Mouse (Mus musculus): ENCODE measurements around the gene Mns1. TPM values are rescaled to one million over a fixed set of nuclear protein-coding genes. Genes with fewer than 3 reads are reported as not detected.

The Mns1 gene
- polyA plus RNA-seq, 1 experiment from 2014 or later = 15.1 TPM

DNA sequence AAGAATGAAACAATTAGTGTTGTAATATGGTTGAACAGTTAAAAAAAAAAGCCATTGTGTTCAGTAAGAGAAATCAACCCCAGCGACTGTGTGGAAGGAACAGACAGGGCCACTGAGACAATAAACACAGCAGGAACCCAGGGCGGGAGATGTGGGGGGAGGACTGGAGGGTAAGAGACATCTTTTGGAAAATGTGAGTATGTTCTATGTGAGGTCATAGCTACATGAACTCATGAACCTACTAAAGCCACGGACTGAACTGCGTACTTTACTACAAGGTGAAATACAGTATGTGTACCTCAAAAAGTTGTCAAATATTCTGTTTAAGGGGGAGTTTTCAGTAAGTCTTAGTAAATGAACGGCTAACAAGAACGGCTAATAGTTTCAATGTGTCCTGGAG is 39.5 kb downstream of the Mns1 start:
- Histone ChIP-seq H3K9me3 (replicated peaks; ENCODE audit: control insufficient read depth, low read length) (no peaks in the 10 kb centered on the region), H3K36me3 (ENCODE audit: control insufficient read depth, insufficient read depth, low read length) (peaks cover 72% of the 10 kb centered on the region), H3K27me3 (replicated peaks; ENCODE audit: control insufficient read depth, insufficient read depth, low read length) (no peaks in the 10 kb centered on the region), H3K4me2 (ENCODE audit: low read length) (no peak overlapping the region), H3K9ac (ENCODE audit: low read length) (no peak overlapping the region), H3K4me1 (ENCODE audit: control insufficient read depth, insufficient read depth, low read length) (no peaks in the 10 kb centered on the region), H3K27ac (ENCODE audit: low read depth, low read length) (no peak overlapping the region), H3K4me3 (ENCODE audit: low read depth, low read length) (no peak overlapping the region)
- WGBS = 80% methylated on average over 6 of the region's 6 CpGs
- ATAC-seq (no peak), DNase-seq (ENCODE audit: low spot score) (no peak)

DNA sequence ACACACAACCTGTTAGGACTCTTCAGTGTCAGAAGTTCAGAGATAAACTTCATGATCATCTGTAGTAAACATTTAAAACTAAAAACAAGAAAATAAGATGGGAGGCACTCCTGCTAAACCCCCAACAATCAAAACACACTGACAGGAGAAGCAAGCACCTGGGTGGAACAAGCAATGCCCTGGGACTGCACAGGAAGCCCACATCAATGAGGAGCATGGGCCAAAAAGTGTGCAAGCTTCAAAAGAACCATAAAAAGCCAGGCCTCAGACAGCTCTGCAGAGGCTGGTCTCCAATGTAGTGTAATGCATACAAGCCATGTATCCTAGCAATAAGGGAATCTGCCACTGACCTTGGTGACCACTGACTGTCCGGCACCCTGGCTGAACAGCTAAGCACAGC is 41.5 kb downstream of the Mns1 start:
- H3K9ac ChIP-seq (ENCODE audit: low read length) = no peak overlapping the region
- H3K36me3 ChIP-seq (ENCODE audit: control insufficient read depth, insufficient read depth, low read length) = peaks cover 63% of the 10 kb centered on the region
- H3K27me3 ChIP-seq (replicated peaks; ENCODE audit: control insufficient read depth, insufficient read depth, low read length) = no peaks in the 10 kb centered on the region
- H3K4me1 ChIP-seq (ENCODE audit: control insufficient read depth, insufficient read depth, low read length) = no peaks in the 10 kb centered on the region
- ATAC-seq = no peak
- no peak for DNase-seq (ENCODE audit: low spot score)
- 93% methylated on average over 1 of the region's 1 CpGs for WGBS
- no peak overlapping the region for H3K4me2 ChIP-seq (ENCODE audit: low read length)
- no peaks in the 10 kb centered on the region for H3K9me3 ChIP-seq (replicated peaks; ENCODE audit: control insufficient read depth, low read length)
- no peak overlapping the region for H3K27ac ChIP-seq (ENCODE audit: low read depth, low read length)
- H3K4me3 ChIP-seq (ENCODE audit: low read depth, low read length) = no peak overlapping the region

DNA sequence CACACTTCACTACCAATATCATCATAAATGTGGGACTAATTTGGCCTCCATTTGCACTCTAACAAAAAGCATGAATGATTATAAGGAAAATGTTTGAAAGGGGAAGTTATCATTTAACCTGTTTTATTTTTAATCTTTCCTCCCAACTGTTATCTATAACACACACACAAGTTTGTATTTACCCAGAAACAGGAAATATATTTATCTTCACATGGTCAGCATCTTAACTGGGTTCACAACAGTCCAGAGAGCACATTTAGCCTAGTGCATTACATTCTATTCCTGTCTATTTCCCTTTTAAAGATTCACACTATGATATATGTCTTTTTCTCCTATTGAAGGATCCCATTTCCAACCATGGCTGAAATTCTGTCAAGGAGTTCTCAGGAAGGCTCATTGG is 50.7 kb downstream of the Mns1 start:
- Histone ChIP-seq H3K27ac (ENCODE audit: low read depth, low read length) (no peak overlapping the region), H3K36me3 (ENCODE audit: control insufficient read depth, insufficient read depth, low read length) (peaks cover 27% of the 10 kb centered on the region), H3K4me2 (ENCODE audit: low read length) (no peak overlapping the region), H3K9ac (ENCODE audit: low read length) (no peak overlapping the region), H3K4me1 (ENCODE audit: control insufficient read depth, insufficient read depth, low read length) (0 out of 2 replicates have a peak, but pooled peaks cover 3% of the 10 kb centered on the region), H3K27me3 (replicated peaks; ENCODE audit: control insufficient read depth, insufficient read depth, low read length) (no peaks in the 10 kb centered on the region), H3K4me3 (ENCODE audit: low read depth, low read length) (no peak overlapping the region), H3K9me3 (replicated peaks; ENCODE audit: control insufficient read depth, low read length) (no peaks in the 10 kb centered on the region)
- ATAC-seq (no peak), DNase-seq (ENCODE audit: low spot score) (no peak)

DNA sequence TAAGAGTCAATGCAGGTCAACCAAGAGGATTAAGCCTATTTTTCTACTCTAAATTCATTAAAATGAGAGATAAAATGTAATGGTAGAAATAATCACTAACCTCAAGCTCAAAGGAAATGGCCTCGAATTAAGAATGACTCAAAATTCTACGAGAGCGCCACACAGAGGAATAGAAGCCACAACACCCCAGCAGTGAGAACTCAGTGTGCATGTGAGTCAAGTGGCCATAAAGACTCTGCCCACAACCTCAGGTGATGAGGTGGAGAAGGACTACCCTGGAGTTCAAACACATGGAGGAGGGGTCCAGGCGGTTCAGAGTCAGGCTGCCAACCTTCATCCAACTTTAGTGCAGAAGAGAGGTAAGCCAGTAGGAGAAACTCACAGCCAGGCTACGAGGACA is 51.3 kb downstream of the Mns1 start:
- Histone ChIP-seq H3K4me1 (ENCODE audit: control insufficient read depth, insufficient read depth, low read length) (0 out of 2 replicates have a peak, but pooled peaks cover 3% of the 10 kb centered on the region), H3K27ac (ENCODE audit: low read depth, low read length) (no peak overlapping the region), H3K9ac (ENCODE audit: low read length) (no peak overlapping the region), H3K4me3 (ENCODE audit: low read depth, low read length) (no peak overlapping the region), H3K4me2 (ENCODE audit: low read length) (no peak overlapping the region), H3K36me3 (ENCODE audit: control insufficient read depth, insufficient read depth, low read length) (peaks cover 25% of the 10 kb centered on the region), H3K27me3 (replicated peaks; ENCODE audit: control insufficient read depth, insufficient read depth, low read length) (no peaks in the 10 kb centered on the region), H3K9me3 (replicated peaks; ENCODE audit: control insufficient read depth, low read length) (no peaks in the 10 kb centered on the region)
- ATAC-seq = no peak
- DNase-seq (ENCODE audit: low spot score) = no peak
- WGBS = 89% methylated on average over 5 of the region's 5 CpGs

DNA sequence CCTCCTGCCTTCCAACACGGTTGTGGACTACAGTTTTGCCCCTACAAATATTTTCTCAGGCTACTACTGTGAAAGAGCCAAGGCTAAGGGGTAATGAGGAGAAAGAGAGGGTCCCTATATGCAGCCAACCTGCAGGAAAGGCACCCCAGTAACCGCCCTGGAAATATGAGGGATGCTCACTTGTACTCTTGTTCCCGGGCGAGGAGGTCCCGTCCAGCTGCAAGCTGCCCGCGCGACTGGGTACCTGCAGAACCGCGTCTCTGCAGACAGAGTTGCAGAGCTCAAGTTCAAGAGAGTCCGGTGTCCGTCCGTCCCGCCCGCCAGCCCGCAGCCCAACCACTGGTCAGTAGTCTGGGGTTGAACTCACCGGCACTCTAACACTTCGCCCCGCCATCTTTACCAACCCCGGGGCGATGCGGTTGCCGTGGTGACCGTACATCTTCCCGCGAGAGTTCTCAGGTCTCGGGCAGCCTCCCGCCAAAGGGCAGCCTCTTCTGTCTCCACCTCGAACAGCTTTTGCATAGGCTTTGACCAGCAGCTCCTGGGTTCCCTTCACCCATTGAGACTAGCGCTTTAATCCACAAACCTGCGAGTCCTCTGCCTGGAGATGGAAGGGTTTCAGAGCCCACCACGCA is 53.9 kb downstream of the Mns1 start:
- Histone ChIP-seq H3K9ac (ENCODE audit: low read length) (peak overlapping the region; percentile 74), H3K27ac (ENCODE audit: low read depth, low read length) (peak overlapping the region; percentile 79), H3K4me1 (ENCODE audit: control insufficient read depth, insufficient read depth, low read length) (0 out of 2 replicates have a peak, but pooled peaks cover 3% of the 10 kb centered on the region), H3K36me3 (ENCODE audit: control insufficient read depth, insufficient read depth, low read length) (peaks cover 8% of the 10 kb centered on the region), H3K27me3 (replicated peaks; ENCODE audit: control insufficient read depth, insufficient read depth, low read length) (no peaks in the 10 kb centered on the region), H3K4me2 (ENCODE audit: low read length) (peak overlapping the region; percentile 63), H3K9me3 (replicated peaks; ENCODE audit: control insufficient read depth, low read length) (no peaks in the 10 kb centered on the region), H3K4me3 (ENCODE audit: low read depth, low read length) (peak overlapping the region; percentile 70)
- DNase-seq (ENCODE audit: low spot score) = peak; percentile 93
- ATAC-seq = peak; percentile 98
- WGBS = under 1% methylated on average over 32 of the region's 32 CpGs

DNA sequence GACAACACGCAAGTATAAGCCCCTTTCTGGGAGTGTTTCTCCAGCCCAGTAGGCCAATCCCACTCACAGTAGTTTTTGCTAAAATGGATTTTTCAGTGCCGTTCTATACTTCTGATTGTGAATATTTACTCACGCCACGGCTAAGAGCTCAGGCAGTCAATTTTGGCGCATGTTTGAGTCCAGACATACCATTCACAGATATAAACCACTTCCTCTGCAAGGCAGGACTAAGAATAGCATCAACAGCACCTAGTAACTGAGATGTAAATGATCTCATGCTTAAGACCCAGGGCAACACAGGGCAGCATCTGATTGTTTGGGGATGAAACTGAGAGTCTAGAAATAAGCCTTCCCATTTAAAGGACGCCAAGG is 54.4 kb downstream of the Mns1 start, which contains the start of gene Tex9:
Gene Tex9 (minus strand): TSS at position 19 of the 372 bp plus-strand sequence.
- DNase-seq (ENCODE audit: low spot score) (peak; percentile 13), ATAC-seq (peak; percentile 43; the same call in 1 of the 2 replicates)
- no peaks in the 10 kb centered on the region for H3K27me3 ChIP-seq (replicated peaks; ENCODE audit: control insufficient read depth, insufficient read depth, low read length)
- no peaks in the 10 kb centered on the region for H3K9me3 ChIP-seq (replicated peaks; ENCODE audit: control insufficient read depth, low read length)
- H3K36me3 ChIP-seq (ENCODE audit: control insufficient read depth, insufficient read depth, low read length) = peaks cover 4% of the 10 kb centered on the region; the same call in 1 of the 2 replicates
- peak within 1 kb of the TSS; percentile 79 for H3K27ac ChIP-seq (ENCODE audit: low read depth, low read length)
- peak within 1 kb of the TSS; percentile 74 for H3K9ac ChIP-seq (ENCODE audit: low read length)
- H3K4me1 ChIP-seq (ENCODE audit: control insufficient read depth, insufficient read depth, low read length) = 0 out of 2 replicates have a peak, but pooled peaks cover 3% of the 10 kb centered on the region
- H3K4me3 ChIP-seq (ENCODE audit: low read depth, low read length) = peak within 1 kb of the TSS; percentile 70
- H3K4me2 ChIP-seq (ENCODE audit: low read length) = peak within 1 kb of the TSS; percentile 63
- WGBS = 11% methylated on average over 6 of the region's 6 CpGs

DNA sequence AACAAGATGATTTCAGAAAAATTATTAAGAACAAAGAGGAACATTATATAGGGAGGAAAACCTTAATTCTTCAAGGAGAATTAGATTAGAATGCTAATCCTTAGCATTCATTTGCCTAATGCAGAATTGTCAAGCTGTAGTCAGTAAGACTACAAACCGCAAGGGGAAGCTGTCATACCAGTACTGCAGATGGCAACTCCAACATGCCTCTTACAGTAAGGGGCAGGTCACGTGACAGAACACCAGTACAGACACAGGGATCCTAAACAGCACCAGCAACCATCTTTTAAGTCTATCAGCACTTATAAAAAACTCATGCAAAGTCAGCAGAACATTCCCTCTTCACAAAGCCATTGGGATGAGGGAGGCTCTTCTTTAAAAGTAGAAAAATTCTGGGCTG is 55.7 kb downstream of the Mns1 start:
- Histone ChIP-seq H3K9me3 (replicated peaks; ENCODE audit: control insufficient read depth, low read length) (no peaks in the 10 kb centered on the region), H3K27me3 (replicated peaks; ENCODE audit: control insufficient read depth, insufficient read depth, low read length) (no peaks in the 10 kb centered on the region), H3K4me3 (ENCODE audit: low read depth, low read length) (no peak overlapping the region), H3K4me2 (ENCODE audit: low read length) (no peak overlapping the region), H3K36me3 (ENCODE audit: control insufficient read depth, insufficient read depth, low read length) (no peaks in the 10 kb centered on the region), H3K9ac (ENCODE audit: low read length) (no peak overlapping the region), H3K4me1 (ENCODE audit: control insufficient read depth, insufficient read depth, low read length) (0 out of 2 replicates have a peak, but pooled peaks cover 3% of the 10 kb centered on the region), H3K27ac (ENCODE audit: low read depth, low read length) (no peak overlapping the region)
- ATAC-seq (no peak), DNase-seq (ENCODE audit: low spot score) (no peak)
- 85% methylated on average over 2 of the region's 2 CpGs for WGBS

DNA sequence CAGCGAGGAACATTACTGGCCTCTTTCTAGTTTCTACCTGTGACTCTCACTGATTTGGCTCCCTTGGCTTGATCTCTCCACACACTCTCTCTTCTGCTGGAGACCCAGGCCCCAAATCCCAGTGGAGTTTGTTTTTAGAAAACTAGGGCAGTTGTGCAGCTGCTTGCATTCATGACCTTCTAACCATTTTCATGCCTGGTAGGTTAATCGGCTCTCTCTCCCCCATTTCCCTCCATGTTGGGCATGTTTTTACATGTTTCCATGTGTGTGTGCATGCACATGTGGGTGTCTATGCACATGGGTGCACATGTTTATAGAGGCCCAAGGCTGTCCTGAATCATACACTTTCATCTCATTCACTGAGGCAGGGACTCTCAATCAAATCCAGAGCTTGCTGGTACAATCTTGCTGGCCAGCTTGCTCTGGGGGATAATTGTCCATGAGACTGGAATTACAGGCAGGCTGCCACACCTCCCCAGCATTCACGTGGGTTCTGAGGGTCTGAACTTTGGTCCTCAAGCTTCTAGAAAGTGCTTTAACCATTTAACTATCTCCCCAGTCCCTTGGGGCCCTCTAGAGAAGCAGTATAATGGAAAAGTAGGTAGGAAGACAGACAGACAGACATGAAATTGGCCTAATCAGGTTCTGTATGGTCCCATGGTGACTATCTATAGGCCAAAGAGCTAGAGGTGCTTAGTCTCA is 56.3 kb downstream of the Mns1 start:
- H3K4me1 ChIP-seq (ENCODE audit: control insufficient read depth, insufficient read depth, low read length) = 0 out of 2 replicates have a peak, but pooled peaks cover 3% of the 10 kb centered on the region
- H3K4me2 ChIP-seq (ENCODE audit: low read length) = no peak overlapping the region
- ATAC-seq (no peak), DNase-seq (ENCODE audit: low spot score) (no peak)
- no peaks in the 10 kb centered on the region for H3K27me3 ChIP-seq (replicated peaks; ENCODE audit: control insufficient read depth, insufficient read depth, low read length)
- H3K27ac ChIP-seq (ENCODE audit: low read depth, low read length) = no peak overlapping the region
- no peaks in the 10 kb centered on the region for H3K36me3 ChIP-seq (ENCODE audit: control insufficient read depth, insufficient read depth, low read length)
- H3K9me3 ChIP-seq (replicated peaks; ENCODE audit: control insufficient read depth, low read length) = no peaks in the 10 kb centered on the region
- H3K9ac ChIP-seq (ENCODE audit: low read length) = no peak overlapping the region
- 90% methylated on average over 3 of the region's 3 CpGs for WGBS
- H3K4me3 ChIP-seq (ENCODE audit: low read depth, low read length) = no peak overlapping the region

DNA sequence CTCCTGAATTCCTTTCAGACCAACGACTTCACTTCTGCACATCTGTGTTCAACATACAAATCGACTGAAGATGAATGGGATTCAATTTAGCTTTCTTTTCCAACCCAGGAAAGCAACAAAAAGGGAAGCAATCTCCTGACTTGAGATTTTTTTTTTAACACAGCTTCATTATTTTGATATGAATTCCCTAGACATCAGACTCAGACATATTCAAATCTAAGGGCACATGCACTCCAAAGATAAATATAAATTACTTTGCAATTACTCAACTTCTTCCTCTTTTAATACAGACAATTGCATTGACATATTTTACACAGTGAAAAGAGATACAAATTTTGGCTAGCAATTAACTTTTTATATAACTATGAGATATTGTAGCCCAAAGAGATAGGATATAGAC is 58.9 kb downstream of the Mns1 start:
- no peaks in the 10 kb centered on the region for H3K36me3 ChIP-seq (ENCODE audit: control insufficient read depth, insufficient read depth, low read length)
- no peaks in the 10 kb centered on the region for H3K27me3 ChIP-seq (replicated peaks; ENCODE audit: control insufficient read depth, insufficient read depth, low read length)
- ATAC-seq (no peak), DNase-seq (ENCODE audit: low spot score) (no peak)
- no peak overlapping the region for H3K9ac ChIP-seq (ENCODE audit: low read length)
- no peak overlapping the region for H3K4me3 ChIP-seq (ENCODE audit: low read depth, low read length)
- no peak overlapping the region for H3K4me2 ChIP-seq (ENCODE audit: low read length)
- H3K27ac ChIP-seq (ENCODE audit: low read depth, low read length) = no peak overlapping the region
- no peaks in the 10 kb centered on the region for H3K9me3 ChIP-seq (replicated peaks; ENCODE audit: control insufficient read depth, low read length)
- 55% methylated on average over 2 of the region's 2 CpGs for WGBS
- no peaks in the 10 kb centered on the region for H3K4me1 ChIP-seq (ENCODE audit: control insufficient read depth, insufficient read depth, low read length)

Data from forebrain, embryonic 14.5 days (tissue).